Mouse (Mus musculus) heart, embryonic 12.5 days (tissue): ENCODE measurements around the gene Rpl32. TPM values are rescaled to one million over a fixed set of nuclear protein-coding genes. Genes with fewer than 3 reads are reported as not detected.
"Not testable (repeated sequence)": the region's sequence is repeated elsewhere in the genome, so short reads cannot be mapped to it uniquely, and the experiment has no call there.

ENCODE experiments used
- ATAC-seq: fragments of 200-750 bp; cut with Nextera tagmentation; 2 replicates; pipeline ENCODE4 v1.8.0; 2017; ENCODE audit warnings: moderate TSS enrichment, moderate library complexity; ENCODE audit not compliant: insufficient number of reproducible peaks, low FRiP score
- H3K27ac ChIP-seq: fragments of 300-500 bp; sonication (generic); 2 replicates; pipeline ENCODE4 v1.5.1; 2016; ENCODE audit warnings: mild to moderate bottlenecking, moderate library complexity; ENCODE audit not compliant: poor library complexity, severe bottlenecking
- H3K27me3 ChIP-seq: fragments of 300-500 bp; sonication (generic); replicated peaks from 2 replicates; pipeline ENCODE4 v1.6.1; 2016; ENCODE audit warnings: mild to moderate bottlenecking, moderate library complexity
- H3K36me3 ChIP-seq: fragments of 300-500 bp; sonication (generic); 2 replicates; pipeline ENCODE4 v1.6.1; 2016; ENCODE audit warnings: mild to moderate bottlenecking, moderate library complexity
- H3K4me1 ChIP-seq: fragments of 300-500 bp; sonication (generic); replicated peaks from 2 replicates; pipeline ENCODE4 v1.6.1; 2016; ENCODE audit warnings: mild to moderate bottlenecking
- H3K4me2 ChIP-seq: fragments of 300-500 bp; sonication (generic); 2 replicates; pipeline ENCODE4 v1.6.1; 2016; ENCODE audit warnings: mild to moderate bottlenecking, moderate library complexity
- H3K4me3 ChIP-seq: fragments of 300-500 bp; sonication (generic); 2 replicates; pipeline ENCODE4 v1.5.1; 2016; ENCODE audit warnings: mild to moderate bottlenecking
- H3K9ac ChIP-seq: fragments of 300-500 bp; sonication (generic); 2 replicates; pipeline ENCODE4 v1.6.1; 2016; ENCODE audit warnings: mild to moderate bottlenecking, moderate library complexity
- H3K9me3 ChIP-seq: fragments of 300-500 bp; sonication (generic); replicated peaks from 2 replicates; pipeline ENCODE4 v1.6.1; 2016; ENCODE audit warnings: mild to moderate bottlenecking, moderate library complexity
- WGBS: fragments of 180-500 bp; shearing (Covaris S2); methylation state at CpG from one replicate; pipeline ENCODE4 v1.1.7; 2016; 5-methylcytosine and 5-hydroxymethylcytosine counted together
- polyA plus RNA-seq: library from polyadenylated mRNA; unstranded; fragments of >200 nt; fragmentation: Nextera tagmentation; extraction: Ambion mirVana; gene quantifications from 2 replicates; pipeline ENCODE4 v1.2.1, GENCODE M21; 2016

Gene Rpl32
- polyA plus RNA-seq, 1 experiment from 2014 or later: 1,429 TPM

DNA sequence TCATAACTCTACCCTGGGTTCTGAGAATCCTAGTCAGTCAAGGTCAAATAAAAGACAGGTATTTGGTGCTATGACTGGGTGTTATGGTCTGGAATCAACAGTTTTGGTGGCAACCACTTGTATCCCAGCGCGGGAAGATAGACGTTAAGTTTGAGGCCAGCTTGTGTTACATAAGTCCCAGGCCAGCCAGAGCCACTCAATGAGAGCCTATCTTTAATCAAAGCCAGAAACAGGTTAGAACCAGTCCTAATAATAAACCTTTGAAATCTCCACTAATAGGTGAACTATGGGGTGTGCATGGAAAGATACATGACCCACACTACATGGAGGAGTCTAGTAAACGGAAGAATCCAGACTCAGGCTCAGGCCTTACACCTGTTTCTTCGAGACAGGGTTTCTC lies 30.2 kb upstream of the Rpl32 start:
- peaks cover 11% of the 10 kb centered on the region for H3K4me1 ChIP-seq
- WGBS: 66% methylated on average over 5 of the region's 5 CpGs
- no peaks in the 10 kb centered on the region for H3K27me3 ChIP-seq
- H3K9ac ChIP-seq: no peak overlapping the region
- H3K4me2 ChIP-seq: peak overlapping the region; percentile 88
- peak; percentile 14; the same call in 1 of the 2 replicates for ATAC-seq
- H3K36me3 ChIP-seq: peaks cover 17% of the 10 kb centered on the region
- H3K9me3 ChIP-seq: no peaks in the 10 kb centered on the region
- no peak overlapping the region for H3K27ac ChIP-seq
- H3K4me3 ChIP-seq: peak overlapping the region; percentile 46; the same call in 1 of the 2 replicates

DNA sequence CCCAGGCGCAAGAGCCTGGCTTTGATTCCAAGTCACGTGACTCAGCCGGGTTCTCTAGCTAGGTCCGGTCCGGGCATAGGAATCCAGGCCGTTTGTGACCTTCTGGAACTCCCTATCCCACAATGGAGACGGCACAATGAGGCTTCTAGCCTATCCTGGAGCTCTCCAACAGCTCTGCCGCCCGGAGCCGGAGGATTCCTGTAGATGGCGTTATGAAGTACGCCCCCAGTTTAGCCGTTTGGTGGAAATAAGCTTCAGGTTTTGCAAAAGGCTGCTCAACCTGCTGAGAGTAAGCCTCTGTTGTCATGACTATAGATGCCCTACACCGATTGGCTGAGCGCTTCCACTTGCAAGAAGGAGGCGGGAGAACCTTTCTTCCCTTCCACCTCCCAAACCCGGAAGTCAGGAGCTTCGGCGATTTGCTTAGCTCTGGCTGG lies 29.6 kb upstream of the Rpl32 start, which contains the start of gene Efcab12:
Gene Efcab12 (minus strand): TSS at position 252 of the 437 bp plus-strand sequence.
- H3K4me1 ChIP-seq: peaks cover 11% of the 10 kb centered on the region
- peak; percentile 89 for ATAC-seq
- WGBS: 3% methylated on average over 19 of the region's 19 CpGs
- H3K9ac ChIP-seq: peak within 1 kb of the TSS; percentile 59
- no peaks in the 10 kb centered on the region for H3K9me3 ChIP-seq
- H3K27me3 ChIP-seq: no peaks in the 10 kb centered on the region
- 0 out of 2 replicates have a peak within 1 kb of the TSS, but pooled peaks have one; percentile 18 for H3K27ac ChIP-seq
- H3K4me3 ChIP-seq: peak within 1 kb of the TSS; percentile 46
- peaks cover 11% of the 10 kb centered on the region for H3K36me3 ChIP-seq
- peak within 1 kb of the TSS; percentile 88 for H3K4me2 ChIP-seq

DNA sequence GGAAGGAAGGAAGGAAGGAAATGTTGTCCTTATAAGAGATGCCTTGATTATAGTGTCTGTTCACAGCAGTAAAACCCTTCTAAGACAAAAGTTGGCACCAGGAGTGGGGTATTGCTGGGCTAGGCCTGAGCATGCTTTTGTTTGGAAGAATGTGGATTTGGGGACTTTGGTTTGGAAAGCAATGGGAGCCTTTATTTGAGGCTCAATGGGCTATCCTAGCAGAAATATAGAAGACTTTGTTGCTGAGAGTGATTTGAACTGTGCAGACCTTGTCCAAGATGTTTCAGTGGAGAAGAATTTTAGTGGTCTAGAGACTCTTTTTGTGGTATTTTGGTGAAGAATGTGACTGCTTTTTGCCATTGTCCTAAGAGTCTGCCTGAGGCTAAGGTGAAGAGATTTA lies 25.3 kb upstream of the Rpl32 start:
- Histone ChIP-seq H3K27me3 (no peaks in the 10 kb centered on the region), H3K4me2 (no peak overlapping the region), H3K4me3 (no peak overlapping the region), H3K9ac (no peak overlapping the region), H3K36me3 (no peaks in the 10 kb centered on the region; the same call in 1 of the 2 replicates), H3K27ac (no peak overlapping the region), H3K9me3 (no peaks in the 10 kb centered on the region), H3K4me1 (peaks cover 11% of the 10 kb centered on the region)
- no peak for ATAC-seq

DNA sequence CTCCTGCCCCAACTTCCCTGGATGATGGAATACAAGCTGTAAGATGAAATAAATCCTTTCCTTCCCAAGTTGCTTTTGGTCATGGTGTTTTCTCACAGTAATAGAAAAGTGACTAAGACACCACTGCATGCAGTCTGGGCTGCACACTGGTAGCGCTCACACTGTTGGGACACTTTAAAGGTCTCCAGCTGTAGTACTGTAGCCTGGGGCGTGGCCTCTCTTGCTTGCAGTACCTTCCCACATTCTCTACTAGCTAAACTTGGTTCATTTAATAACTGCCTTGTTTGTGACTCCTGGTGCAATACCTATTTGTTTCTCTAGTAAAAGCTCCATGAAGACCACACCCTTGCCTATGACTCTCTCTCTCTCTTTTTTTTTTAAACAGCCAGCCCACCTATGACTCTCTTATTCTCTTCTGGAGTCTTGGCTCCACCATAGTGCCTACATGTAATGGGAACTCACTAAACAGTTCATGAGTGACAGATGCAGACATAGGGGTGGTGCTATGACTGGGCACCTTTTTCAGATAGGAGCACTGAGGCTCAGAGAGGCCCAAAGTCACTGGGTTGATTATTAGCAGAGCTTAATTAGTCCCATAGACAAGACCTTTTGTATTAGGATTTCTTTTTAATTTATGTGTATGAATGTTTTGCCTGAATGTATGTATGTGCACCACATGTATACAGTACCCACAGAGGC lies 23.8 kb upstream of the Rpl32 start:
- 85% methylated on average over 2 of the region's 2 CpGs for WGBS

DNA sequence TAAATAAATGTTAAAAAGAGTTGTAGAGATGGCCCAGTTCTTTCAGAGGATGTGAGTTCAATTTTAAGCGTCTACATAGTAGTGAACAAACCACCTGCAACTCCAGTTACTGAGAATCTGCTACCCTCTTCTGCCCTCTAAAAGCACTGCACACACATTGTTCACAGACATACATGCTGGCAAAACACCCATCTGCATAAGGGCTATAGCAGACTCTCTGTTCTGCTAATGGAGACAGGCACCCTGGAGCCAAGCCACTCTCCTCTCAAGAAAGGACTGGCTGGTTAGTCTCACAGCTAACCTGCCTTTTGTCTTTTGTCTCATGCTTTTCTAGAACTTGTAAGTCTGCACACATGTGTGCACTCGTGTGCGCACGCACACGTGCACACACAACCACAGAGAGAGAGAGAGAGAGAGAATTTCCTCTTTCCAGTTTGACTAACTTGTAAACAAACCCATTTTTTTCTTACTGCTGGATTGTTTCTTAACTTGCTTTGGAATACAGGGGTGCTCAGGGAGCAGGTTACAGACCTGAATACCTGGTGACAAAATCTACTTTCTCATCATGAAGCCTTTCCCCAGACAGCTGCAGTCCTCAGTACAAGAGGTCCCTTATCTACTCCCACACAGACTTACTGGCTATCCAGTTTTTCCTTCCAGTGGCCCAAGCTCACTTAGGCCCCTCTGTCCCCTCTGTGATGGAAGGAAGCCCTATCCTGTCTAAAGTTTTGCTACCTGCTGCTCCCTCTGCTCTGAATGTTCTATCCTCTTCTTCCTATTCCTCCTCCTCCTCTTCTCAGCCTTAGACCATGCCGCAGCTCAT lies 22.4 kb upstream of the Rpl32 start:
- no peak overlapping the region for H3K27ac ChIP-seq
- ATAC-seq: no peak
- H3K27me3 ChIP-seq: no peaks in the 10 kb centered on the region
- WGBS: 83% methylated on average over 6 of the region's 6 CpGs
- no peak overlapping the region for H3K4me2 ChIP-seq
- H3K9ac ChIP-seq: no peak overlapping the region
- no peaks in the 10 kb centered on the region; the same call in 1 of the 2 replicates for H3K36me3 ChIP-seq
- no peak overlapping the region for H3K4me3 ChIP-seq
- no peaks in the 10 kb centered on the region for H3K9me3 ChIP-seq
- no peaks in the 10 kb centered on the region for H3K4me1 ChIP-seq

More for the DNA sequence above, 23.8 kb upstream of the Rpl32 start:
- no peak overlapping the region for H3K9ac ChIP-seq
- no peak for ATAC-seq
- H3K4me1 ChIP-seq: no peaks in the 10 kb centered on the region
- H3K9me3 ChIP-seq: no peaks in the 10 kb centered on the region
- H3K36me3 ChIP-seq: no peaks in the 10 kb centered on the region; the same call in 1 of the 2 replicates
- no peak overlapping the region for H3K4me3 ChIP-seq
- no peak overlapping the region for H3K4me2 ChIP-seq
- no peaks in the 10 kb centered on the region for H3K27me3 ChIP-seq
- H3K27ac ChIP-seq: no peak overlapping the region

DNA sequence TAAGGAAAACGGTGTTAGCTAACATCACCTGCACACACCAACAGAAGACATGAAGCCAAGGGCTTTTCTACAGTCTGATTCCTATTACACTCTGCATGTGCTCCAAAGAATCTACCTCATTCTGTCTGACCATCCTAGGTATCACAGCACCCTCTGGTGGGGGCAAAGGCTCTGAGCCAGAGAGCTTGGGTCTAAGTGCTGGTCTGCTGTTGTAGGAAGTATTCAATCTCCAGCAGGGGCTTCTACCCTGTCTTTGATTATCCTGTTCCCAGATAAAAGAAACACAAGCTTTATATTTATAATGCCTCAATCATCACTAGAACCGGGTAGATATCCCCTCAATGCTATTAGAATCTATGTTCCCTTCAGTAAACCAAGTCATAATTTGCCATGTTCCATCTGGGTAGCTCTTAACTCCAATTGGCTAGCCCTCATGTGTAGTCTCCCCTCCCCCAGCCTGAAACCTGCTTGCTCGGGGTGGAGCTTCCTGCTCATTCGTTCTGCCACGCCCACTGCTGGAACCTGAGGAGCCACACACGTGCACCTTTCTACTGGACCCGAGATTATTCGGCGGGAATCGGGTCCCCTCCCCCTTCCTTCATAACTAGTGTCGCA lies 15.4 kb upstream of the Rpl32 start:
- H3K36me3 ChIP-seq, H3K27me3 ChIP-seq, H3K9me3 ChIP-seq, H3K9ac ChIP-seq, H3K4me1 ChIP-seq: not testable (repeated sequence)
- WGBS: 3% methylated on average over 6 of the region's 11 CpGs
- peak overlapping the region; percentile 55 for H3K4me2 ChIP-seq
- 0 out of 2 replicates have a peak overlapping the region, but pooled peaks have one; percentile 23 for H3K27ac ChIP-seq
- ATAC-seq: peak; percentile 94
- H3K4me3 ChIP-seq: peak overlapping the region; percentile 27

DNA sequence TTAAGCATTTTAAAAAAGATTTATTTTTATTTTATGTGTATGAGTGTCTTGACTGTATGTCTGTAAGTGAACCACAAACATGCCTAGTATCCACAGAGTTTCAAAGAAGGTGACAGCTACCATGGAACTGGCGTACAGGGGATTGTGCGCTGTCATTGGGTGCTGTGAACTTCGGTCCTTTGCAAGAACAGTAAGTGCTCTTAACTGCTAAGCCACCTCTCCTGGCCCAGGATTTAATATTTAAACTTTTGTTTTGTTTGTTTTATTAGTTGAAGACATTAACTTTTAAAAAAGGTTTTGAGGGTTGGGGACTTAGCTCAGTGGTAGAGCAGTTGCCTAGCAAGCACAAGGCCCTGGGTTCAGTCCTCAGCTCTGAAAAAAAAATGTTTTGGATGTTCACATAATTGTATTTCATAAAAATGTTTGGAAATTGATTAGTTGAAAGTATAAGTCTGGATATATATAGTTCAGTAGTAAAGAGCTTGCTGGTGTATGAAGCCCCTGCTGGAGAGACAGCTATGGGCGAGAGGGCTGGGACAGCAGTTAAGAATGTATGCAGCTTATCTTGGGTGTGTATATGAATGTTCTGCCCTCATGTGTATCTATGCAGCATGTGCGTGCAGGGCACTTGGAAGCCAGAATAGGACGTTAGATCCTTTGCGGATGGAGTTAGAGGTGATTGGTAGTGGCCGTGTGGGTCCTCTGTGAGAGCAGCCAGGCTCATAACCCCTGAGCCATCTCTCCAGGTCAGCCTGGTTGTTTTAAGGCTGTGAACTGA lies 12.9 kb upstream of the Rpl32 start:
- Histone ChIP-seq H3K9ac (no peak overlapping the region), H3K4me2 (no peak overlapping the region), H3K4me3 (no peak overlapping the region), H3K27me3 (no peaks in the 10 kb centered on the region), H3K27ac (no peak overlapping the region), H3K36me3 (no peaks in the 10 kb centered on the region), H3K9me3 (no peaks in the 10 kb centered on the region), H3K4me1 (0 out of 2 replicates have a peak, but pooled peaks cover 6% of the 10 kb centered on the region)
- no peak for ATAC-seq
- WGBS: 79% methylated on average over 8 of the region's 8 CpGs

DNA sequence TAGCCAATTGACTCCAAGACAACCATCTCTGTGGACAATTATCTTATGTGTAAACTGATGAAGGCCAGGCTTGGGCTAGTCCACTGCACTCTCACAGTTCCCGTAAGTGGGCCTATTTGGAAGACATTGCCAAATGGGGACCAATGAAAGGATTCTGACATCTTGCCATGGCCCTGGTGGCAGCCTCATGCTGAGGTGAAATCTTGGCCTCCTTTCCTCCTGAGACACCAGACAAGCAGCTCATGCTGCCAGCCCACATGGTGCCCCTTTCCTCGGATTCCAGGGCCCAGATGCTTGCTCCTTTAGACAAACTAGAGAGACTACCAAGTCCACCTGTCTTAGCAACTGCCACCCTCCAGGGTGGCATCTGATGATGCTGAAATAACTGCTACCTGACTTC lies 9.6 kb upstream of the Rpl32 start:
- H3K4me1 ChIP-seq: peaks cover 8% of the 10 kb centered on the region
- no peak overlapping the region for H3K4me3 ChIP-seq
- 69% methylated on average over 2 of the region's 2 CpGs for WGBS
- H3K27me3 ChIP-seq: no peaks in the 10 kb centered on the region
- H3K36me3 ChIP-seq: no peaks in the 10 kb centered on the region
- no peak overlapping the region for H3K27ac ChIP-seq
- no peak overlapping the region for H3K9ac ChIP-seq
- H3K4me2 ChIP-seq: no peak overlapping the region
- no peaks in the 10 kb centered on the region for H3K9me3 ChIP-seq
- ATAC-seq: no peak

DNA sequence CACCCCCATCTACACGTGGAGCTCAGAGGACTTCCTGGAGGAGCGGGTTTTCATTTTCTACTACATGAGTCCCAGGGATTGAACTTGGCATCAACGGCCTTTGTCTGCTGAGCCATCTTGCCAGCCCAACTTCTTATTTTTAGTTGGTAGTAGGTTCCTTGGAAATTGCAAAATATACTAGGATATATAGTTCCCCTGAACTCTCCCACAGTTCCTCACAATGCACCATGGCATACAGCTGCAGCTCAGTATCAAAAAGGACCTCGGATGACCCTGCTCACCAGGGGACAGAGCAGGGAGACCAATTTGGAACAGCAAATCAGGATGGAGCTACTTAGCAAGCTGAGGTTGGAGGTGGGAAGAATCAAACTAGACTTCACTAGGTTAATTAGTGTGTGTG lies 6.5 kb upstream of the Rpl32 start:
- Histone ChIP-seq H3K9me3 (no peaks in the 10 kb centered on the region), H3K4me1 (peaks cover 8% of the 10 kb centered on the region), H3K4me3 (no peak overlapping the region), H3K27me3 (no peaks in the 10 kb centered on the region), H3K27ac (no peak overlapping the region), H3K36me3 (no peaks in the 10 kb centered on the region), H3K9ac (no peak overlapping the region), H3K4me2 (no peak overlapping the region)
- 62% methylated on average over 4 of the region's 4 CpGs for WGBS
- no peak for ATAC-seq

DNA sequence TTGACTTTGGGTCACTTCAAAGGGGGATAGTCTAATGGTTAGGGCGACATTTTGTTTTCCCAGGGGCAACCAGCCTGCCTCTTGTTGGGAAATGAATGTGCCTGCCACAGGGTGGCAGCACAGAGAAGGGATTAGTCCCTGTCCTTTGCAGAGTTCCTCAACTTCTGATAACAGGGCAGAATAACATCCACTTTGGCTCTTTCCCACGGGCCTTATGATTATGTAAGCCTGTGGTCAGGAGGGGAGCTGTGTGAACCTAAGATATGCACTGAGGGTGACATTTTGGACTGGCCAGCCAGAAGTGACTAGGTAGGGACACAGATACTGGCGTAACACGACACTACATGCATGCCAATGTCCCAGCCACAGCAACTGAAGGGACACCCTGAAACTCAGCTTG lies 5.6 kb upstream of the Rpl32 start:
- peaks cover 8% of the 10 kb centered on the region for H3K4me1 ChIP-seq
- H3K4me3 ChIP-seq: no peak overlapping the region
- no peaks in the 10 kb centered on the region for H3K9me3 ChIP-seq
- no peak overlapping the region for H3K27ac ChIP-seq
- peak; percentile 52; the same call in 1 of the 2 replicates for ATAC-seq
- H3K27me3 ChIP-seq: no peaks in the 10 kb centered on the region
- H3K36me3 ChIP-seq: no peaks in the 10 kb centered on the region
- H3K4me2 ChIP-seq: no peak overlapping the region
- H3K9ac ChIP-seq: no peak overlapping the region; the same call in 1 of the 2 replicates
- WGBS: 29% methylated on average over 4 of the region's 4 CpGs
